Mouse (Mus musculus) megakaryocyte, adult 5-6 weeks (primary cell): Measurements from ENCODE around the gene Smc4. TPM values are rescaled to one million over a fixed set of nuclear protein-coding genes. Genes with fewer than 3 reads are reported as not detected.

Source experiments
- ATAC-seq: 2 replicates; pipeline ENCODE4 v1.8.0; 2016; ENCODE audit warnings: mild to moderate bottlenecking, inconsistent platforms; ENCODE audit not compliant: poor library complexity, severe bottlenecking
- total RNA-seq, 2 experiments: library from RNA; stranded (forward) in 1 of 2; stranded (reverse) in 1 of 2; fragments of 153-499, 151-499 nt in 1 of 2; fragments of 221-1000, 200-1000 nt in 1 of 2; gene quantifications; 2 replicates each; pipeline versions ENCODE4 v1.2.3 to v1.2.4; 2015 to 2017

Smc4 gene
- 263 and 290 TPM in 2 replicates for total RNA-seq (2015)
- 541 and 545 TPM in 2 replicates for total RNA-seq (2017)

DNA sequence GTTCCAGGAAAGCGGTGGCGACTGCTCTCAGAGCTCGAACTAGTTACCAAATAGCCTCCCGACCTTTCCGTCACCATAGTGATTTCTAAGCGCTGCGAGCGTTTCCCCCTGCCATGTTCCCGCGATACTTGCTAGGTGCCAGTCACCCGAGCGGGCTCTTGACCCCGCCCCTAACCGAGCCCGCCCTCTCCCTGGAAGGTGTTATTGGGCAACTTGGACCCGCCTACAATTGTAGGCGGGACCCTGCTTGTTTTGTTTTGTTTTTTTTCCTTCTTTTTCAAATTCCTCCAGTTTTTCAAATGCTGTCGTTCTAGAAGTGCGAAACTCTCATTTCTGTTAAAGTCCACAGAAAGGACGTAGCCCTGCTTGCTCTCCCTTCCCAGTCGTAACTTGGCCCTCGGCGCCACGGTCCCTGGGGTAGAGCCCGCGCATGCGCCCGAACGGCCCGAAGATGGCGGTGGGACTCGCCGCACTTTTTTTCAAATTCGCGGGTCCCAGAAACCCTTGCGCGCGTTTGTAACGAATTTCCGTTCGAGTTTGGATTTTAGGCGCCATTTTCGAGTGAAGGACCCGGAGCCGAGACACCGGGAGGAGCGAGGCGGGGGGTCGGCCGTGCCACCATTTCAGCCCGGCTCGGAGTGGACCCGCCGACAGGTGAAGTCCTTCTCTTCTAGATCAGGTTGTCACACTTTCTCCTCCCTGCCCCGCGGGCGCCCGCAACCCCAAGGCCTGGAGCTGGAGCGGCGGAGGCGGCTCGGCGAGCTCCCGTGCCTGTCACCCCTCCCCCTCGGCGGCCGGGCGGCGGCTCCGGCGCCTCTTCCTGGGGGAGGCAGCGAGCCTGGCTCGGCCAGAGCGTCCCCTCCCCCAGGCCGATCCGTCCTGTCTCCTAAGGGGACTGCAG is at the start of gene Smc4, which contains the start of gene Ift80:
Gene Smc4, plus strand, starts transcription at position 302 of the 901 bp plus-strand sequence.
Gene Ift80, minus strand, starts transcription at position 134 of the 901 bp plus-strand sequence.
- peak; percentile 81 for ATAC-seq

DNA sequence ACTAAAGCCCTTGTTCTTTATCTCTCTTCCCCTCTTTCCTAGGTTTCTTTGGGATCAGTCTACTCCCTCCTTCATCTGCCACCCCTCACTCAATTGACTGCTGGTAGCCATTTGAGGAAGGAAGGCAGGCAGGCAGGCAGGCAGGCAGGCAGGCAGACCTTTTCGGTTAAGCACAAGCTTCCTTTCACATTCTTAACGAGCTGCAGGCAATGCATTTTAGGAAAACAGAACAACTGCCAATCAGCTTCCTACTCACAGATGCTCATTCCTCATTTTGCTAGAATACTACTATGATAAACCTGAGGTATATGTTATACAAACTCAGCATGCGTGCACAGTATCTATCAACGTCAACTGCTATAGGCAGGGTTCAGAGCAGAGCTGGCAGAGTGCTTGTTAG is 48.1 kb upstream of the Smc4 start:
- peak; percentile 60 for ATAC-seq

DNA sequence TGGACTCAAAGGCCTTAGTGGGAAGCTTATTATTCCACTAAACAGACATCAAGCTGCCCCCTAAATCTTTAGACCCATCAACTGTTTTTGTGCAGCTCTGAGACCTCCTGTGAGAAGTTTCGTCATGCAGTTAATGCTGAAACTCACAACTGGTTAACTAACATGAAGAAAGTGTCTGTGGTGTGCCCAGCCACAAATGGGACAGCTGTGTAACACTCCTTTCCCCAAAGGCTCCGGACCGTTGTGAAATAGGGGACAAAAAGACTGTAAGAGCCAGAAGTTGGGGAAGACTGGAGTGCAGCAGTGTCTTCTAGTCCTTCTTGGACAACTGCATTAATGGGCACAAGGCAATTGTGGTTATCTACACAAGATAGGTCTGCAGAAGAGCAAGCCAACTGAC is 47.1 kb upstream of the Smc4 start:
- ATAC-seq = peak; percentile 75

GRCm38 (mm10) chr3:68964682-68965081 is 39.9 kb upstream of the Smc4 start:
- peak; percentile 66; the same call in 1 of the 2 replicates for ATAC-seq

- no peak for ATAC-seq
Measured at GRCm38 (mm10) chr3:68966527-68967285, 37.8 kb upstream of the Smc4 start.

GRCm38 (mm10) chr3:68967404-68967803 is 37.1 kb upstream of the Smc4 start:
- ATAC-seq = no peak

DNA sequence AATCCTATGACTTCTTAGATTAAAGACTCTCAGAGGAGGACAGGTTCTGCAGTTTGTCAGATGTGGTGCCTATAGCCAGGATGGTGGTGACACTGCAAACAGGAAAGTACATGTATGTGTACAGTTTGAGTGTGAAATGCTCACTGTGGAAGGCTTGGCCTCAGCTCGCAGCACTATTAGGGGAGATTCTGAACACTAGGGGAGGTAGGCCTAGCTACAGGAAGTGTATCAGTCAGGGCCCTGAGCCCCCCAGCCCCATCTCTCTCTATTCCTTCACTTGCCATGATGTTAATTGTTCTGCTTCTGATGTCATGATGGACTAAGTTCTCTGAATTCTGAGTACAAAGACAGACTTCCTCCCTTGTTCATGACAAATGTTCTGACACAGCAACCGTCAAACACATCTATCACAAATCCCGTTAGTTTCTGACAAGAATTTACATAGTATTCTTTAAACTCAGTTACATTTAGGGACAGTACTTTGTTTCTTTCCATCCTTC is 35.4 kb upstream of the Smc4 start:
- ATAC-seq = no peak

GRCm38 (mm10) chr3:68973574-68973973 is 31.0 kb upstream of the Smc4 start:
- no peak for ATAC-seq

DNA sequence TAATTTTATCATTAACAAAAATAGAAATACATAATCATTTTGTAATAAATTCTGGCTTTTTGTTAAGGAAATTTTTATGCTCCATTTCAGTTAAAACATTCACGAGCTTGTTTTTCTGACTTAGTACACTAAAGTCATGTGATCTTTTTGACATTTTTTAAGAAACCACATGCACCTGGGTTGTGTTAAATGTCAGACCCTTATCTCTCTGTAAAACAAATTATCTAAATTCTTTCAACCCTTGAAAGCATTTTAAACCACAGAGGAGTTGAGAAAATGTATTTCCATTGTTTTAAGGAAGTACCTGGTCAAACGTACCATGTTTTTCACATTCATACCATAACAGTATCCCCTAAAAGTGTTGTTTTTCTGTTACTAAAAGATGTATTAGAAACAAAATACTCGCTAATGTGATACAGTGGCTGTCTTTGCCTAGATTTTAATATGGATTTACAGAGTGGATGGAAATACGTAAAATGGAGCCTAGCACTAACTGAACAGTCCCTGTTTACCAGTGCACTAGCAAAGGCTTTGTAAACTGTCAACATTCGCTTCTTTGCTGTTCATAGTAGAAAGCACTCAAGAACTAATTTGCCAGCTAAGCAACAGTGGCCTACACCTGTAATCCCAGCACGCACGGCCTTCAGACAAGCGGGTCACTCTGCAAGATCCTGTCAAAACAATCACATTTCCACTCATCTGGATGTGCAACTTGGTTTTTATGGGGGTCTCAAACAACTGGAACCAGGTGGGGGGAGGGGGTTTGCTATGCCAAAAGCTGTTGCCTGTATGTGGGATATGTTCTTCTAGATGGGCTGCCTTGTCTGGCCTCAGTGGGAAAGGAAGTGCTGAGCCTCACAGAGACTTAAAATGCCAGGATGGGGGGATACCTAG is 29.7 kb upstream of the Smc4 start:
- ATAC-seq = no peak

- ATAC-seq = peak; percentile 76
Measured at GRCm38 (mm10) chr3:68975533-68976490, 28.7 kb upstream of the Smc4 start.

- ATAC-seq = no peak
Measured at GRCm38 (mm10) chr3:68977696-68978095, 26.8 kb upstream of the Smc4 start.

- no peak for ATAC-seq
Measured at GRCm38 (mm10) chr3:68979187-68979586, 25.4 kb upstream of the Smc4 start.

DNA sequence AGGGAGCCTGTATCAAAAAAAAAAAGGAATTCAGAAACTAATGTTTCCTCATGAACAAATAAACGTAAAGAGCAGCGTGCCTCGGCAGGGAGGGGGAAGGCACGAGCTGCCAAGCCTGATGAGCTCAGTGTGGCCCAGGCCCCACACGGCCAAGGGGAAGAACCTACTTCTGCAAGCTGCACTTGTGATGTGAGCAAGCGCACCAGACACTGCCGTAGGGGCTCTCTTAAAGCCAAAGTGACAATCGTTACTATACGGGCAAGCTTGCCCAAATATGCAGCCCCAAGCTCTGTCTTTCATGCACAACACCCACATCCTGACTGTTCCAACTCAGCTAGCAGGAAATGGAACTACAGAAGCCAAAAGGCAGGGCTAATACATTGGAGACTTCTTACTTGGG is 23.6 kb upstream of the Smc4 start:
- peak; percentile 87 for ATAC-seq

GRCm38 (mm10) chr3:68986550-68986949 is 18.0 kb upstream of the Smc4 start:
- no peak for ATAC-seq

- ATAC-seq = no peak
Measured at GRCm38 (mm10) chr3:69002781-69003180, 1.8 kb upstream of the Smc4 start.

GRCm38 (mm10) chr3:69004055-69004436 is 492 bp upstream of the Smc4 start:
- no peak for ATAC-seq

GRCm38 (mm10) chr3:69005338-69006245 is 1.1 kb downstream of the Smc4 start:
- ATAC-seq = peak; percentile 64

GRCm38 (mm10) chr3:69006246-69006760 is 1.8 kb downstream of the Smc4 start:
- no peak for ATAC-seq
